Mouse (Mus musculus): ENCODE results near the gene Ncam1.

DNA sequence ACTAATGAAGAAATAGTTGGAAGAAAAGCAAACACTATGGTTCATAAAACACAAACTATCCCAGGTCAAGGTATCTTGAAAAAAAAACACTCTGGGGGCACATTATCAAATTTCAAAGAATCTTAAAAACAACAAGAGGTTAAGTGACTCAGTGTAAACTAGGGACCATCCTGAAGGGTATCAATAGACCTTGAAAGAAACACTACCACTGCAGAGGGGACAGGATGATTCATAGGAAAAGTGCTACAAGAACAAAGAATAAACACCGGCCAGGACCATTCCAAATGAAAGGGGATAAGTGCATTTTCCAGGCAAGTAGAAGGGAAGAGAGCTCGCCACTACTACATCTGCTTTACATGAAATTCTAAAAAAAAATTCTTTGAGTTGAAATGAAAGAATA is 32.1 kb downstream of the Ncam1 start:
- no peak for TF ChIP-seq CTCF (IDR thresholded peaks at IDR 0.05; ENCODE audit: low read depth, low read length)
- no peak for TF ChIP-seq POLR2A (IDR thresholded peaks at IDR 0.05; ENCODE audit: insufficient read depth, low read length)
- no peak for TF ChIP-seq EP300 (IDR thresholded peaks at IDR 0.05; ENCODE audit: insufficient read depth, low read depth, low read length)
